Mouse (Mus musculus): ENCODE data around the gene Anxa3. TPM values are rescaled to one million over a fixed set of nuclear protein-coding genes. Genes with fewer than 3 reads are reported as not detected.

Anxa3 gene
- polyA plus RNA-seq, 1 experiment, result 48.3 TPM

GRCm38 (mm10) chr5:96847986-96848385 lies 54.8 kb downstream of the Anxa3 start:
- DNase-seq (ENCODE audit: low read depth), result no peak

- DNase-seq (ENCODE audit: low read depth), result no peak
These were observed 55.2 kb downstream of the Anxa3 start for GRCm38 (mm10) chr5:96848386-96848785.

- no peak for DNase-seq (ENCODE audit: low read depth)
These were observed 56.1 kb downstream of the Anxa3 start for GRCm38 (mm10) chr5:96849232-96849631.

GRCm38 (mm10) chr5:96853451-96853850 lies 60.3 kb downstream of the Anxa3 start:
- no peak for DNase-seq (ENCODE audit: low read depth)

- no peak for DNase-seq (ENCODE audit: low read depth)
These were observed 61.2 kb downstream of the Anxa3 start for GRCm38 (mm10) chr5:96854350-96854749.

- no peak for DNase-seq (ENCODE audit: low read depth)
These were observed 66.8 kb downstream of the Anxa3 start for GRCm38 (mm10) chr5:96859938-96860337.

GRCm38 (mm10) chr5:96867171-96867570 lies 74.0 kb downstream of the Anxa3 start:
- no peak for DNase-seq (ENCODE audit: low read depth)

GRCm38 (mm10) chr5:96868893-96869292 lies 75.8 kb downstream of the Anxa3 start:
- DNase-seq (ENCODE audit: low read depth), result no peak

- DNase-seq (ENCODE audit: low read depth), result no peak
These were observed 77.9 kb downstream of the Anxa3 start for GRCm38 (mm10) chr5:96870996-96871395.

- no peak for DNase-seq (ENCODE audit: low read depth)
These were observed 85.0 kb downstream of the Anxa3 start for GRCm38 (mm10) chr5:96878178-96878577.

- no peak for DNase-seq (ENCODE audit: low read depth)
These were observed 85.9 kb downstream of the Anxa3 start for GRCm38 (mm10) chr5:96878851-96879540.

GRCm38 (mm10) chr5:96880231-96880630 lies 87.1 kb downstream of the Anxa3 start:
- no peak for DNase-seq (ENCODE audit: low read depth)

- no peak for DNase-seq (ENCODE audit: low read depth)
These were observed 88.0 kb downstream of the Anxa3 start for GRCm38 (mm10) chr5:96881118-96881517.

GRCm38 (mm10) chr5:96881613-96882012 lies 88.5 kb downstream of the Anxa3 start:
- DNase-seq (ENCODE audit: low read depth), result no peak

- no peak for DNase-seq (ENCODE audit: low read depth)
These were observed 92.1 kb downstream of the Anxa3 start for GRCm38 (mm10) chr5:96885202-96885601.

- no peak for DNase-seq (ENCODE audit: low read depth)
These were observed 95.3 kb downstream of the Anxa3 start for GRCm38 (mm10) chr5:96888396-96888795.

- DNase-seq (ENCODE audit: low read depth), result no peak
These were observed 97.2 kb downstream of the Anxa3 start for GRCm38 (mm10) chr5:96890367-96890766.

Other genes with a start within 250 kb of the Anxa3 start
- gene Bmp2k, start 204.3 kb downstream of the Anxa3 start, polyA plus RNA-seq (2012; rRNA removed), result 11.7 and 12.0 TPM in 2 replicates

All from gonadal fat pad, adult 2 months (tissue).